Mouse (Mus musculus) G1E-ER4 (cell line): ENCODE data around the gene Nrp1. TPM values are rescaled to one million over a fixed set of nuclear protein-coding genes. Genes with fewer than 3 reads are reported as not detected.

ENCODE experiments used
- GATA1 ChIP-seq: IDR thresholded peaks from one replicate; pipeline ENCODE4 v1.8.0; 2012; ENCODE audit warnings: low read length, inconsistent platforms
- polyA plus RNA-seq: library from polyadenylated mRNA; stranded (reverse); fragments of >175 nt; gene quantifications from 2 replicates; pipeline ENCODE4 v1.2.3, GENCODE M21; 2012

Gene Nrp1
- polyA plus RNA-seq, 1 experiment, result not detected

DNA sequence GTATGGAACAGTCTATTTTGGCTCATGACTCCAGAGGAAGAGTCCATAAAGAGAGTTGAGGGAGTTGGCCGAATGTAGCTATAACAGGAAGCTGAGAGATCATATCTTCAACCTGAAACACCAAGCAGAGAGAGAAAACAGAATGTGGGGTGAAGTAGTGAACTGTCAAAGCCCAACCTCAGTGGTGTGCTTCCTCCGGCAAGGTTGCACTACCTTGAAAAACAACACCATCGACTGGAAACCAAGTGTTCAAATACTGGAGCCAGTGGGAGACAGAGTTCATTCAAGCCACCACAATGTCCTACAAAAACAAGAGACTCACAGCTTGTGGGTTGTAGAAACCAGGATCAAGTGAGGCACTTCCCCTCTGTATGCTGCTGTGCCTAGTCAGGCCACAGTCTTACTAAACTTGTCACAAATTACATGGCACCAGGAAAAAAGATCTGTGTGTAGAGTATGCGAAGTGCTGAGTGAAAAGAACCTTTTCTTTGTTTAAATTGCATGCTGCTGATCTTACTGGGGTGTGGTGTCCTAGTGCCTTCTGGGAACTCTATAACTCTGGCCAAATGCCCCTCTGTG is 32.9 kb downstream of the Nrp1 start:
- no peak for TF ChIP-seq GATA1

DNA sequence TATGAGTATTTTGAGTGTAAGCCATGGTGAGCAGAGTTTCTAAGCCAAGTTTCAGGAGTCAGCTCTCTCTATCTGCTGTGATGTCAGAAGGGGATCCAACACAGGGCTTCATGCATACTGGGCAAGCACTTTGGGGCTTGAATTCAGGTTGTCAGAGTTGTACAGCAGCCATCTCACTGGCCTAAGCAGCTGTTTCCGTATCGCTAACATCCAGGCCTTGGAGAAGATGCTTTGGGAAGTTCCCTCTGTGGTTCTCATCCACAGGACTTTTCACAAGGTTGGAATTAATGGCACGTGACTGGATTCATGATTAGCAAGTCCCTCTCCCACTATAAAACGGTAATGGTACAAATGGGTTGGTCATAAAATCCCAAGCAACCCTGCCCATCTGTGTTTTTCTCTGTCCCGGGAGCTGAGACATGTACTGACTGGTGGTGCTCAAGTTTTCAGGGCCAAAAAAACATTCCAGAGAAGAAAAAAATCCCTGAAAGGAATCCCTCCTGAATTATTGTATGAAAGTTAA is 36.3 kb downstream of the Nrp1 start:
- TF ChIP-seq GATA1, result no peak

GRCm38 (mm10) chr8:128396968-128397367 is 38.6 kb downstream of the Nrp1 start:
- TF ChIP-seq GATA1, result no peak

- TF ChIP-seq GATA1, result no peak
Measured at GRCm38 (mm10) chr8:128397441-128397840, 39.0 kb downstream of the Nrp1 start.

- TF ChIP-seq GATA1, result no peak
Measured at GRCm38 (mm10) chr8:128398472-128399091, 40.2 kb downstream of the Nrp1 start.

DNA sequence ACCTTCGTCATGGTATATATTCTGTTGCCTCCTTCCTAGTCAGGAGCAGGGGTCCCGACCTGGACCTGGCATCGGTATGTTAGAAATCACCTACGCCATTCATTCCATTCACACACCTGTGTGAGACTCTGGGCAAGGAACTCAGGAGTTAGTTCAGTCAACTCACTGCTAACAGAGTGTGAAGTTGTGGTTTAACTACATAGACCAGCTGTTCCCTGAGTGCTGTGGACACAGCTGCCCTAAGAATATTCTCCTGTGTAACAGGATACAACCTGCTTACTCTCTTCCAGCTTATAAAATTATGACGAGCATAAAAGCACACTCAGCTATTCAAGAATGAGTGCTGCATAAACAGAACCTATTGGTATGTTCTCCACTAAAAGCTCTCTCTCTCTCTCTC is 41.9 kb downstream of the Nrp1 start:
- TF ChIP-seq GATA1, result no peak

- no peak for TF ChIP-seq GATA1
Measured at GRCm38 (mm10) chr8:128404876-128405275, 46.5 kb downstream of the Nrp1 start.

- no peak for TF ChIP-seq GATA1
Measured at GRCm38 (mm10) chr8:128413381-128413780, 55.0 kb downstream of the Nrp1 start.

DNA sequence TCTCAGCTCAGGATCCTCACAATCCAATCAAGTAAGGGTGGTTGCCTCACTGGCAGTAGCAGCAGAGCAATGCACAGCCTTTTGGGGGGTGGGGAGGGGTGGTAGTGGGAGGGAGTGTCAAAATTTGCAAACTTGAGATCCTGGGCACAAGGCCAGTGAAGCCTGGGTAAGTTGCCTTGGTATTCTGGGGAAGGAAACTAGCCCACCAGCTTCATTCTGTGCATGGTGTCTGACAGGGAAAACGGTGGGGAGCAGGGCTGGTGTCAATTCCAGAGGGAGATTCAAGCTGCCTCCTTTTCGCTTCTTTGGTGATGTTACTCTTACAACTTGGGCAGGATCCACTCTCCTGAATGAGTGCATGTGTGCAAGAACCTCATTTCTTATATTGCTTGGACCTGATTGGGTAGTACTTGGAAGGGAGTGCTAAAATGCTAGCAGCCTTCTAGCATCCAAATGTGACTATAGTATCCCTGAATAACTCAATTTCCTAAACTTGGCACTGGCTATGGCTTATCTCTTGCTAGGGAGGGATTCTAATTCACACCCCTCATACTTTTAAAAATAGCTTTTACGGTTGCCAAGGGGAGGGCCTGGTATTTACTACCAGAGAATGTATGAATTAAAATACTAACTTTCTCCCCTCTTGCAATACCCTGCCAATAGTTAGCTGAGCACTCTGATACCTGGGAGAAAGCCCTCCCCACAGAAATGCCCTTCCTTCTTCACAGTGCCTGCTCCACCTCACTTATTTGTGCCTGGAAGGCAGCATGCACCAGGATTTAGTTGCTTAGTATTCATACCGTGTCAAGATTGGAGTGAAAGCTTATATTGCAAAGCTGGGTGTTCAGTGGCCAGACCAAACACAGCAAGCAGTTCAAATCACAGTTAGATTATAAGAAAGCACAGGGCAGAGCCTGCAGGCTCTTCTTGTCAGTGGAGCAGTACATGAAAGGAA is 57.6 kb downstream of the Nrp1 start:
- no peak for TF ChIP-seq GATA1

GRCm38 (mm10) chr8:128416896-128417295 is 58.5 kb downstream of the Nrp1 start:
- no peak for TF ChIP-seq GATA1

GRCm38 (mm10) chr8:128417956-128418796 is 59.8 kb downstream of the Nrp1 start:
- TF ChIP-seq GATA1, result no peak

DNA sequence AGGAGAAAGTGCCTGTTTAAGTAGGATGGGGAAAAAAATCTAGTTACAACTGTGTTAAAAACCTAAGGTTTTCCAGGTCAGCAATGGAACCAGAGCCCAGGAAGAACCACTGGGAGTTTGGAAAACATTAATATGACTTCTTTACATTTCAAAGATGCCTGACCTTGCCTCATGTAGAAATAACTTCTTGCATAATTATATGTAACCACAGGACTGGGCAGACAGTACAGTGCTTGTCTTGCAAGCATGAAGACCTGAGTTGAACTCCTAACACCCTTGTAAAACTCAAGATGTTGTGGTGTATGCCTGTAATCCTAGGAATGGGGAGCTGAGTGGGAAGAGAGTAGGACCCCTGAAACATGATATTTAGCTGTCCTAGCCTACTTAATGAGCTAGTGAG is 61.6 kb downstream of the Nrp1 start:
- TF ChIP-seq GATA1, result no peak

DNA sequence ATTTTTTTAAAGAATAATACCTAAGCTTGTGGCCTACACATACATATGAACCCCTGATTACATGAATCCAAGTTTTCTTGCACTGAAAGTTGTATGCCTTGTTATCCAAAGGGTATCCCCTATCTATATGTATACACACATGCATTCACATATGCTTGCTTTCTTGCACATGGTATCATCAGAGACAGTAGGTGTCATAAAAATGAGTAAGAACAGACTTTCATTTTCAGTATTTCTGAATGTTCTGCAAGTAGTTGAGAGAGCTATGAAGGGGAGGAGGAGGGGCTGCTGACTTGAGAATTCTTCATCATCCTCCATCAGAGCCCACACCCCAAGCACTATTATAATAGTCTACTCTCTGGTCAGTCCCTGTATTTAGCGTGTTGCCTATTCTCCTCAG is 62.0 kb downstream of the Nrp1 start:
- TF ChIP-seq GATA1, result no peak

- no peak for TF ChIP-seq GATA1
Measured at GRCm38 (mm10) chr8:128423813-128424212, 65.4 kb downstream of the Nrp1 start.

DNA sequence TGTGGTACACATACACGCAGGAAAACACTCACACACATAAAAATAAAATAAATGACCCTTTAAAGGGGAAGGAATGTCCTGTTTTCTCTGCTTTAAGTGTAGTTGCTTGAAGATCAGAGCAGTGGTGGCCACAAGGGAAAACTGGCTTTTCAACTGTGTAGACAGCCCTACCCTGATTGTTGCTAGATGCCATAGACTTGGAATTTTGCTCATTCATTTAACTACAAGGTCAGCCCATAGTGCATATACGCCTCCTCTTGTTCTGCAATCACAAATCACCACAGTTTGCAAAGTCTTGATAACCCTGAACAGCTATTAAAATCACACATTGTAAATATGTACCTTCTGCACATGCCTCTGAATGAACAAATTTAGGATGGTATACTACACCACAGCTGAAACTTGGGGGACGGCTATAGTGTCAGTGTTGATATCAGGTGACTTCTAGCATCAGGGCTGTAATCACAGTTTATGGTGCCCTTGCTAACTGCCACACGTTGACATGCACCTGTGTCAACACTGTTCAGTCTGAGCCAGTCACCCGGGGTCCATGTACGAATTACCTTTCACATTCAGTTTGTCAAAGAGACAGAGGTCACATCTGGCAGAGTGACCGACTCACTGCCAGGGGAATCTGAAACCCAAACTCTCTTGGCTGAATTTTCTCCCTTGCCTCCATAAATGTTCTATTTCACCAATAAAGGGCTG is 66.4 kb downstream of the Nrp1 start:
- TF ChIP-seq GATA1, result no peak

DNA sequence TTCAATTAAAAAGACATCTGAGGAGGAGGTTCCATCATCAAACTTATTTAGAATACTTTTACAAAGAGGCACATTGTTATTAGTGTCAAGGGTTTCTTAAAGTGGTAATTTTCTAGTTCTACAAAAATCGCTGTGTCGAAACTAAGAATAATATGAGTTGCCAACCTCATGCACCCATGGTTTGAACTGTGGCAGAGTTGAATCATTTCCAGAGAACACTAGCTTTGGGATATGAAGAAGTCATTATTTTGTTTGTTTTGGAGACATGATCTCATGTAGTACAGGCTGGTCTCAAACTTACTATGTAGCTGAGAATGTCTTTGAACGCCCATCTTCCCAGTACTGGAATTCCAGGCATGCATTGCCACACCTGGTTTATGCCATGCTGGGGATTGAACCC is 68.7 kb downstream of the Nrp1 start:
- no peak for TF ChIP-seq GATA1
